Mouse (Mus musculus): Measurements from ENCODE around the gene Prss54.

The Prss54 gene

DNA sequence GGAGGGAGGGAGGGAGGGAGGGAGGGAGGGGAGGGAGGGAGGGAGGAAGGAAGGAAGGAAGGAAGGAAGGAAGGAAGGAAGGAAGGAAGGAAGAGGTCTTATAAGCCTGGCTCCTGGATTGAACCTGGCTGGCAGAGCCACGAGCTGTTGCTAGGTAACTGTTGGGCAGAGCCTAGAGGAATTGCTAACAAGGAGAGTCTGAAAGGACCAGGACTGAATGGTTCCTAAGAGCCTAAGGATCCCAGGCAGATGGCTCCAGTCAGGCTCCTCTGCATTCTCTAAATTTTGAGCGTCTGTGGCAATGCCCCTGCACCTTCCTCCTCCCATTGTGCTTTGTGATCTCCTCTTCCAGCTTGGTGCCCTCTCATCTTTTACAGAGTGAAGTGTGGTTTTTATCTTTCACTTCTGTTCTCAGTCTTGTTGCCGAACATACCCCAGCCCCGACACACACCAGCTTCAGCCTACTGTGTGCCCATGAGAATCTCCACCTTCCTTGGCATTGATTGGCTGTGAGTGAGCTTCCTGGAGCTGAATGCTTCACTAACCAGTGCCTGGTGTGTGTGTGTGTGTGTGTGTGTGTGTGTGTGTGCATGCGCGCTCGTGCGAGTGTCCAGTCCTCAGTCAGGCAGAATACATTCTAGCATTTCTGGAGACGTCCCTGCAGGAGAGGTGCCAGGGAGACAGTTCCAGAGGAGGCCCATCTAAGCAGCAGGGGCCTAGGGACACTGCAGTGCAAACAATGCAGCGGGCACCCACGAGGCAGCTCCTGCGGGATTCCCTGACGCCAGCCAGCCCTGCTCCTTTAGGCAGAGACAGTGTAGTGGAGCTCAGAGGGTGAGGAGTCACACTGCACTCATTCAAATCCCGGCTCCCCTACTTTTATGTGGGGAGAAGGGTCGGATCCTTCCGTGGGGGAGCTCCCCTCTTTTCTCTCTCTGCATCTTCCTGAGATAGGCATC is 26.0 kb downstream of the Prss54 start:
- no peak for DNase-seq

DNA sequence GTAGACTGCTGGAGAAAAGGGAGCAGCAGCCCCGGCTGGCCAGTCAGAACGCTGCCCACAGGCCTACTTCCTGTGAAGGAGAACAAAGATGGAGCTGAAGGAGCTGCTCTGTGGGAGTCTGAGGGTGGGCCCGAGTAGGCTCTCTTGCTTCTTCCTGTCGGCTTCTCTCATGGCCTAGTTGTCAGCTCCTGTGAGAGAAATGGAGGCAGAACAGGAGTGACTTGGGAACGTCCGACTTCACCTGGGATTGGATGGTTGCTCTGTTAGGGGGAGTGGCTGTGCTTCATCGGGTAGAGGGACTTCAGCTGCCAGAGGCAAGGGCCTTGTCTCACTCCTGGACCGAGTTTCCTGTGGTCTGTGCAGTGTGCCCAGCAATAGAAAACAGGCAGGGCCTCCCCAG is 28.2 kb downstream of the Prss54 start:
- DNase-seq = no peak

DNA sequence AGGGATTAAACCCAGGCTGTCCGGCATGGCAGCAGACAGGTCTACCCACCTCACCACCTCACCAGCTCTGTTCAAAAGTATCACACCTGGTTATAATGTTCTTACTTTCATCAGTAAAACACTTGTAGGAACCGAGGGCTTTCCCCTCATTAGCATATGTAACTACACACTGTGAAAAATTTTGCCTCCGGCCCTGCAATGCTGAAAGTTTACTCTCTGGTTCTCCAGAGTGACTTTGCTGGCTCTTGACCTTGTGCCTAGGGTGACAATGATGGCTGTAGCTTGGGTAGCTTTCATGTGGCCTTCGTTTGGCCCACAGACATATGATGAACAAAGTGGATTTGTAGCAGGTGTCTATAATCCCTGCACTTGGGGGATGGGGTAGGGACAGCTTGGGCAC is 29.2 kb downstream of the Prss54 start:
- DNase-seq = no peak

DNA sequence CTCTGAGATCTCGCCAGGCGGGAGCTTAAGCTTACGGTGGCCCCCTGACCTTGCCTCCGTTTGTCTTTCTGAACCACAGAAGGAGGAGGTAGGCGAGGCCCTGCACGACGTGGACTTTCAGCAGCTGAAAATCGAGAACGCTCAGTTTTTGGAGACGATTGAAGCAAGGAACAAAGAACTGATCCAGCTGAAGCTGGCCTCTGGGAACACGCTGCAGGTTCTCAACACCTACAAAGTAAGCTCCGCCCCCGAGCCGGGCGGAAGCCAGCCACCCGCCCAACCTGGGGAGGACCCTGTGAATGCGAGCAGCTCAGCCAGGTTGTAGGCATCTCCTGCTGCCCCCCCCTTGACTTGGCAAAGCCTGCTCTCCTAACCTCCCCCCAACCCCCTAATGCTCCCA is 30.3 kb downstream of the Prss54 start:
- no peak for DNase-seq

DNA sequence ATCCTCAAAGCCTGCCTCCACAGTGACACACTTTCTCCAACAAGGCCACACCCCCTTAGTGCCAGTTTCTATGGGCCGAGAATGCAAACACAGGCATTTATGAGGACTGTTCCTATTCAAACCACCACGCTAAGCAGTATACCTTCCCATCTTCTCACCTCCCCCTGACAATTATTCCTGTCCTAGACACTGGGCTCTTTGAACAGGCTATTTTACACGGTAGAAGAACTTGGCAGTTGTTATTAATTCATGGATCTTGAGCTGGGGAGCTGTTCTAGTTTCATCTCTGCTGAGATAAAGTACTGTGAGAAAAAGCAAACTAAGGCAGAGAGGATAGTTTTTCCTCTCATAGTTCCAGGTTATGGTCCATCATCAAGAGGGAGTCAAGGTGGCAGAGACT is 33.1 kb downstream of the Prss54 start:
- no peak for DNase-seq

DNA sequence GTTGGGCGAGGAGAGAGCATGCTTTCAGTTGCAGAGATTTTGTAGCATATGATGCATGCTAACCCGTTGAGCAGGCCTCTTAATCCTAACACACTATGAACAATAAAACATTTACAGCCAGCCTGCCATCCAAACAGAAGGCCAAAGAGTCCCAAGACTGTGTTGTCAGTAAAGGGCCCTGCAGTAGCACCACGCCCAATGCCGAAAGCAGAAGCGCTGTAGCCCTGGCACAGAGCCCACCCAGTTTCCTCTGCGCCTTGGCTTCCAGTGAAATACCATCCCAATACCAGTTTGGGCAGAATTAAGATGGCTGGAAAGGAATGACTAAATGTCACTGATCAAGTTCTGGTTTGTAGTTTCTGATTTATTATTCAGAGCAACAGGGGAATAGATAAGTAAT is 33.9 kb downstream of the Prss54 start:
- no peak for DNase-seq

DNA sequence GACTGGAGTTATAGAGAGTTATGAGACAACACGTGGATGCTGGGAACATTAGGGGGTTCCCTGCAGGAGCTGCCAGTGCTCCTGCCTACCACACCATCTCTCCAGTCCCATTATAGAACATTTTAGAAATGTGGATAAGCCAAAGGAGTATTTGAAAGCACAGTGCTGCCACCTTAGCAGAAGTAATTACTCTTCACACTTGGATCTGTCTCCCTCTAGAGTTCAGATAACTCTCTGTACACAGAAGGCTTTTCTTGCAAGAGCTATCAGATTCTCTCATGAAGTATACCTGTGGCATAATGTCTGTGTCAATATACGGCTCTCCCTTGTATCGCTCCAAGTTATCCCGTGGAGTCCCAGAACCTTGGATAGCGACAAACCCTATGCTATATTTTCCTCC is 36.7 kb downstream of the Prss54 start:
- DNase-seq = no peak

DNA sequence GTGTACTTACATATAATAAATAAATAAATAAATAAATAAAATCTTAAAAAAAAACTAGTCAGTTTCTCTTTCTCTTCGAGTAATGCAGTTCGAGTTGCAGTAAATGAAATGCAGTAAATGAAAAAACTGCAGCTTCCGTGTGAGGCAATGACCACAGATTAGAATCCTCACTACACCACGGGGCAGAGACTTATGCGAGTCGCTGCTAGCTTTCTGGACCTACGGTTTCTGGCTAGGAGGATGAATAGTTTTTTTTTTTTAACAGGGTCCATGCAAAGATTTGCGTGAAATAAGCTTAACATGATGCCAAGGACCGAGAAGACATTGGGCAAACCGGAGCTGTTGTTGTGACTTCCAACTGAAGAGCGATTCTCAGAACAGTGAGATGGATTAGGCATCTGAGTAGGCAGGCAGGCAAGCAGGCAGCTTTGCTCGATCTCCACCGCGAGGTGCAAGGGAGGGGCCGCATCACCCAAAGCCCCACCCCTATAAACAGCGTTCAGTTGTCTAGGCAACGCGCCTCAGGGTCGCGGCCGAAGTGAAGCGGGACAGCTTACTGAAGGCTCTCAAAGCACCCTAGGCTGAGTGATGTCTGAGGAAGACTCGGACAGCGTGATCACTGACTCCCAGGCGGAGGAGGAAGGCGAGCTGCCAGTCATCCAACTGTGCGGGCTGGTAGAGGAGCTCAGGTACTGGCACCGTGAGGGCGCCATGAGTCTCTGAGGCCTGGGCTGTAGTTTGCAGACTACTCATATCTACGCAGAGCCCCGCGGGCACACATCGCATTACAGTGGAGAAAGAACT is 42.4 kb downstream of the Prss54 start, which contains the start of gene Ccdc113:
Ccdc113 (plus strand) TSS at position 502 of the 804 bp plus-strand sequence.
- DNase-seq = peak; percentile 13

DNA sequence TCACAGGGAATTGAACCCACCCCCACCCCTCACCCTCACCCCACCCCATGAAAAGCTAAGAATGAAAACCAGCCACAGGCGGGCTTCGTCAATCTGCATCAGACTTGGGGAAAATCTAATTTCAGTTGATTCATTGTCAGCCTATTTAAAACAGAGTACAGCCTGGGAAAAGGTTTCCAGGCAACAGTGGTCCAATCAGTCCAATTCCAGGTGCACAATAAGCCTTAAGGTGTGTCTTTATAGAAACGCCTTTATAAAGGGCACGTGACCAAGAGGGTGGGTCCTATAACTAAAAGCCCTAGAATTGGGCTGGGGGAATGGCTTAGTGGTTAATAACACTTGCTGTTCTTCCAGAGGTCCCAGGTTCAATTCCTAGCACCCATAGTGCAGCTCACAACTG is 43.9 kb downstream of the Prss54 start:
- no peak for DNase-seq

DNA sequence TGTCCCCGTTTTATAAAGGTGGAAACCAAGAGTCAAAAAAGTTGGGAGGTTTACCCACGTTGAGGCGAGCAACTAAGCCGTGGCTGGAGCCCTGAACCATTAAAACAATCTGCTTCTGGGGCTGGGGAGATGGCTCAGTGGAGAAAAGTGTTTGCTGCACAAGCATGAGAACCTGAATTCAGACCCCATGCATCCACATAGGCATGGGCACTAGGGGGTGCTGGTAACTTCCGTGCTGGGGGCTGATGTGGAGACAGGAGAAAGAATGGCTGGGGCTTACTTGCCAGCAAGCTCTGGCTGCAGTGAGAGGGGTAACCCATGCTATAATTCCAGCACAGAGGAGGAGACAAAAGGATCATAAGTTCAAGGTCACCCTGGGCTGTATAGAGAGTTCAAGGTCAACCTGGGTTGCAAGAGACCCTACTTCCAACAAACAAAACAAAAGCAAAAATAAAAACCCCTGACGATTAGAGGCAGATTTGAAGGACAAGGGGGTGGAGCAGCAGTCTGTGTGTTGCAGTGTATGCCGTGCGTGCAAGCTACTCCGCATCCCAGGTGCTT is 47.3 kb downstream of the Prss54 start:
- DNase-seq = peak; percentile 5

DNA sequence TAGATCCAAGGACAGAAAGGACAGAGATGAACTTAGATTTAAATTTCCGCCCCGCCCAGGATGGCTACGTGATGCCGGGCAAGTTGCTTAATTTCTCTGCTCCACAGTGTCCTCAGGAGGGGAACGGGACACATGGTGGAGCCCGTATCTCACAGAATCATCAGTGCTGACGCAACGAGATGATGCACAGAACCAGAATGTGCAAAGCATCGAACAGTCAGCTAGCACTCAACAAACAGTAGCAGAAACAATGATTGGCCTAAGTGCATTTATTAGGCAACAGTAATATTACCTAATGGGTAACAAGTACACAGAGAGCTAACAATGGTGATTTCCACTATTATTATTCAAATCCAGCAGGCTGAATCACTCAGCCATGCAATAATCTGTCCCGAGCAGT is 47.9 kb downstream of the Prss54 start:
- DNase-seq = no peak

DNA sequence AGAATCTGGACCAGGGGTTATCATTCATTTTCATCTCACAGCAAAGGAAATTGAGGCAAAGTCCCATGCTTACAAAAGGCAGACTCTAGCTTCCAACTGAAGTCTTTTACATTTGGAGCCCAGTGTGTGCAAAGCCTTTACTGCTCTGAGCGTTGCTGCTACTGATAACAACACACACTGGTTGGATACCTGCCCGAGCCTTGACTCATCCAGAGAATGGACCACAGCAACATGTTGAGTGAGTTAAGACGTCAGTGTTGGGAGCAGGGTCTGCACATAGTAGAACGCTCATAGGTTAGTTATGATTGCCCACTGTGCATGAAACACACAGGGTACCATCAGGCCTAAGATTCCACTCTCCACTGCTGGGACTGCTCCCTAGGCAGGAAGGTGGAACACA is 52.1 kb downstream of the Prss54 start:
- no peak for DNase-seq

DNA sequence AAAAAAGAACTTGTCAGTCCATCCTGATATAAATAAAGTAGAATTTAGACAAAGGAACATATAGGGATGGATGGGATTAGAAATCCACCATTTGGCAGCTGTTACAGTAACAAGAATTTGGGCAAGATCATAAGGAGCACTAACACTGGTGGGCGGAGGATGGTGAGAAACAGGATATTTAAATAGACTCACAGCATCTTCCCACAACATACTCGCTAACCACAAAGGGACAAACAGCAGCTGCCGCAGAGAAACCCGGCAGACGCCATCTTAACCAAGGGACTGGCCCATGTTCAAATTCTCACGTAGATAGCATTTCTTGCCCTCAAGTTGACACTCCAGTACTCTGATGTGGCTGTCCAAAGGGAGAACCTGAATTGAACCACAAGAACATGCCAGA is 59.2 kb downstream of the Prss54 start:
- DNase-seq = no peak

DNA sequence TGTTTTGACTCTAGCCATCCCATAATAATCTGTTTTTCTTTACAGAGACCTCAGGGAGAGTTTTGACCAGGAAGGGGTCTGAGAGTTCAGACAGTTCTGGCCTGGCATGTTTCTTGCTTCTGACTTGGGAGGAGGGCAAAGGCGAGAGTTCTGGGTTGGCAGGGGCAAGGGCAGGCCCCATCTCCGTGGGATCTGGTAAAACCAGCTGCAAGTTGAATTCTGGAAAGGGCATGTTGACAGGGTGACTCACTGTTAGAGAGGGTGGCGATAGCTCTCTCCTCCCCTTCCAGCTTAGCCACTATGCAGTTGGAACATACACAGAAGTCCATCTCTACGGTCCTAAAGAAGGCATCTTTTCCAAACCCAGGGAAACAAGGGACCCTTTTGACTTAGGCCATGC is 62.9 kb downstream of the Prss54 start:
- DNase-seq = no peak

DNA sequence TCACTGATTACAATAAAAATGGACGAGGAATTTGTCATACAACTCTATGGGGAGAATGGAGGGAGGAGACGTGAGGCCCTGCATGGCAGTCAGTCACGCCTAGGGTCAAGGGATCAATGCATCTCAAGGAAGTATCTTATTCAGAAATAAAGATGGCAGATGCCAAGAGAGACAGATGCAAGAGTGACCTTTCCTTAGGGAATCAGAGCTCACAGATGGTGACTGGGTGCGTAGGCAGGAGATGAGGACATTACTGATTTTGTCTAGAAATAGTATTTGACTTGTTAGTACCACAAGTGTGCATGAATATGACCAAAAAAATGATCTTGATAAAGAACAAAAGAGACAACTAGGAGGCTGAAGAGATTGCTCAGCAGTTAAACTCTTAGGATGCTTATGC is 63.9 kb downstream of the Prss54 start:
- no peak for DNase-seq

Measured in thymus, postnatal 25 days (tissue).